ENCODE assay signal across 8 mouse cellular contexts in the genomic region with DNA sequence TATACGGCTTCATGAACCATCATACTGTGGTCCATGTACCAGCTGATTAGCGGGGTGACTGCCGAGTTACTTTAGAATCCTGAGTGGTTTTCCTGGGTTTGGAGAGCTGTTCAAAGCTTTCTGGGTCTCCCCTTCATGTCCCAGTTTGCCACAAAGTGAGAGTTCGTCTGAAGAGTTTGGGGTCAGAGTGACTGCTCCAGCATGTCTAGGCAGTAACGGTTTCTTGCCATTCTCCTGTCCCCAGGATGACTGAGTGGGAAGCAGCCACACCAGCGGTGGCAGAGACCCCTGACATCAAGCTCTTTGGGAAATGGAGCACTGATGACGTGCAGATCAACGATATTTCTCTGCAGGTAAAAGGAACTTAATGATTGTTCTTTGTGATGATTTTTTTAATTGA. TPM values are rescaled to one million over a fixed set of nuclear protein-coding genes. Genes with fewer than 3 reads are reported as not detected.
A peak's percentile ranks its signal among the peaks of the same experiment; 100 is the strongest.
DNase-seq lines count a peak whose midpoint lies in the region; ATAC-seq and TF ChIP-seq lines count a peak whose summit lies in the region.

No protein-coding gene starts in this region.

- H3K4me2 ChIP-seq in hindbrain, postnatal 0 days (ENCODE audit: low read depth, low read length), result peak overlapping the region; percentile 94
- peak overlapping the region; percentile 95 for H3K4me2 ChIP-seq in myocyte (ENCODE audit: low read depth)

- peak overlapping the region; percentile 72; the same call in 1 of the 2 replicates for H3K27ac ChIP-seq in left cerebral cortex, adult 2 months
- peak overlapping the region; percentile 96 for H3K27ac ChIP-seq in embryonic facial prominence, embryonic 10.5 days (replicated peaks)
- peak overlapping the region; percentile 46; the same call in 1 of the 2 replicates for H3K27ac ChIP-seq in hindbrain, postnatal 0 days

- H3ac ChIP-seq in myocyte (ENCODE audit: control insufficient read depth, insufficient read length), result peak overlapping the region; percentile 53

- 4% methylated on average over 8 of the region's 8 CpGs for WGBS in embryonic facial prominence, embryonic 10.5 days
- 2% methylated on average over 8 of the region's 8 CpGs for WGBS in hindbrain, postnatal 0 days

- no peaks in the 10 kb centered on the region for H3K9me3 ChIP-seq in embryonic facial prominence, embryonic 10.5 days
- no peaks in the 10 kb centered on the region for H3K9me3 ChIP-seq in hindbrain, postnatal 0 days (ENCODE audit: low read length)

- no peak for TF ChIP-seq CTCF in left cerebral cortex, adult 2 months (IDR thresholded peaks at IDR 0.05)
- no peak for TF ChIP-seq CTCF in hindbrain, postnatal 0 days (IDR thresholded peaks at IDR 0.05; ENCODE audit: low read depth)

- peak overlapping the region; percentile 85 for H3K4me3 ChIP-seq in left cerebral cortex, adult 2 months
- peak overlapping the region; percentile 91 for H3K4me3 ChIP-seq in embryonic facial prominence, embryonic 10.5 days
- H3K4me3 ChIP-seq in hindbrain, postnatal 0 days (ENCODE audit: low read length), result peak overlapping the region; percentile 81
- H3K4me3 ChIP-seq in myocyte, result peak overlapping the region; percentile 98

- H3K9ac ChIP-seq in hindbrain, postnatal 0 days (replicated peaks; ENCODE audit: low read length), result peak overlapping the region; percentile 62

- peaks cover 22% of the 10 kb centered on the region for H3K79me2 ChIP-seq in myocyte (ENCODE audit: control insufficient read depth, insufficient read depth)

- no peak for TF ChIP-seq POLR2A in myocyte (IDR thresholded peaks at IDR 0.05; ENCODE audit: insufficient read length, low read depth)

- intact Hi-C loops in left cerebral cortex, adult 2 months (cut with DNase I), result loop anchor here (2.0 to 5.0 kb wide), 5 partner anchors 24 to 130 kb away; a partner anchor contains a TSS

- no peak for DNase-seq in left cerebral cortex, adult 2 months (ENCODE audit: extremely low spot score in 1 of 2, low spot score in 2 of 2)
- DNase-seq in left cerebral cortex, adult 18-20 months (ENCODE audit: low spot score in 2 of 2), result no peak
- no peak for DNase-seq in embryonic facial prominence, embryonic 10.5 days (ENCODE audit: low spot score)
- DNase-seq in hindbrain, postnatal 0 days (ENCODE audit: low spot score), result no peak
- no peak for DNase-seq in adrenal gland, postnatal 4 days (ENCODE audit: low spot score in 2 of 2)
- no peak for DNase-seq in layer of hippocampus, postnatal 36 days
- no peak for DNase-seq in thymus, postnatal 0 days (ENCODE audit: low spot score)

- peaks cover 43% of the 10 kb centered on the region for H3K4me1 ChIP-seq in embryonic facial prominence, embryonic 10.5 days
- peaks cover 10% of the 10 kb centered on the region for H3K4me1 ChIP-seq in hindbrain, postnatal 0 days (ENCODE audit: insufficient read depth, low read length)

- ATAC-seq in hindbrain, postnatal 0 days, result no peak

- H3K27me3 ChIP-seq in embryonic facial prominence, embryonic 10.5 days (replicated peaks; ENCODE audit: low read depth, poor library complexity, severe bottlenecking), result peaks cover 16% of the 10 kb centered on the region
- no peaks in the 10 kb centered on the region for H3K27me3 ChIP-seq in hindbrain, postnatal 0 days (ENCODE audit: insufficient read depth, low read length)
- no peaks in the 10 kb centered on the region for H3K27me3 ChIP-seq in myocyte (ENCODE audit: control insufficient read depth, insufficient read depth, insufficient read length)

- peaks cover 44% of the 10 kb centered on the region for H3K36me3 ChIP-seq in embryonic facial prominence, embryonic 10.5 days (replicated peaks)
- peaks cover 32% of the 10 kb centered on the region for H3K36me3 ChIP-seq in hindbrain, postnatal 0 days (ENCODE audit: insufficient read depth, low read length)
- H3K36me3 ChIP-seq in myocyte (ENCODE audit: control insufficient read depth, insufficient read depth), result peaks cover 32% of the 10 kb centered on the region

TF ChIP-seq in myocyte, 11 proteins besides CTCF, POLR2A, EP300 and RAD21:
- no peak for TF ChIP-seq TCF3 (IDR thresholded peaks at IDR 0.05; ENCODE audit: insufficient read length, low read depth)
- no peak for TF ChIP-seq REST (IDR thresholded peaks at IDR 0.05; ENCODE audit: insufficient read depth, insufficient read length)
- TF ChIP-seq TCF12 (IDR thresholded peaks at IDR 0.05; ENCODE audit: insufficient read depth, poor library complexity, severe bottlenecking), result no peak
- no peak for TF ChIP-seq MAX (IDR thresholded peaks at IDR 0.05; ENCODE audit: low read depth)
- no peak for TF ChIP-seq MYOD1 (IDR thresholded peaks at IDR 0.05; ENCODE audit: control insufficient read depth in 1 of 3, insufficient read length in 2 of 3, low read depth in 2 of 3)
- TF ChIP-seq MYOG (IDR thresholded peaks at IDR 0.05; ENCODE audit: control insufficient read depth in 1 of 3, insufficient read depth in 1 of 3, insufficient read length in 2 of 3, low read depth in 2 of 3), result no peak
- TF ChIP-seq SRF (IDR thresholded peaks at IDR 0.05; ENCODE audit: control insufficient read depth, insufficient read length, low read depth), result no peak
- TF ChIP-seq E2F4 (IDR thresholded peaks at IDR 0.05; ENCODE audit: insufficient read depth), result no peak
- no peak for TF ChIP-seq USF1 (IDR thresholded peaks at IDR 0.05; ENCODE audit: low read depth)

RNA-seq across cellular contexts. Expression of a gene that starts 0.6 kb away (rescaled TPM):
- total RNA-seq in left cerebral cortex, adult 2 months (2021), result 100 to 1,000 TPM; 374 to 377 TPM
- 100 to 1,000 TPM; 402 to 450 TPM for total RNA-seq in left cerebral cortex, adult 18-20 months (2021)
- polyA plus RNA-seq in embryonic facial prominence, embryonic 10.5 days (2016; fragmentation: Nextera tagmentation; extraction: Ambion mirVana), result 1,112 and 1,123 TPM in 2 replicates
- 1,864 and 2,267 TPM in 2 replicates for total RNA-seq in hindbrain, postnatal 0 days (2014; rRNA removed)
- polyA plus RNA-seq in hindbrain, postnatal 0 days (2015; fragmentation: Nextera tagmentation; extraction: Ambion mirVana), result 646 and 658 TPM in 2 replicates
- 2,432 TPM for polyA plus RNA-seq in myocyte (2012; fragmentation: generic; extraction: Trizol)
- total RNA-seq in adrenal gland, postnatal 4 days (2021), result 1,000 to 10,000 TPM; 1,322 to 1,347 TPM
- 100 to 1,000 TPM; 399 to 414 TPM for total RNA-seq in layer of hippocampus, postnatal 36 days (2021)
- 1,115 and 1,143 TPM in 2 replicates for polyA plus RNA-seq in thymus, postnatal 0 days (2015; fragmentation: Nextera tagmentation; extraction: Ambion mirVana)

RNA-seq across cellular contexts. Expression of a gene that starts 4.5 kb away (rescaled TPM):
- 1 to 10 TPM; 1.1 to 1.2 TPM for total RNA-seq in left cerebral cortex, adult 2 months (2021)
- total RNA-seq in left cerebral cortex, adult 18-20 months (2021), result under 1 TPM; 0.59 to 0.60 TPM
- polyA plus RNA-seq in embryonic facial prominence, embryonic 10.5 days (2016; fragmentation: Nextera tagmentation; extraction: Ambion mirVana), result 0.67 and 1.0 TPM in 2 replicates
- 2.5 and 3.0 TPM in 2 replicates for total RNA-seq in hindbrain, postnatal 0 days (2014; rRNA removed)
- 1.1 TPM in 2 replicates for polyA plus RNA-seq in hindbrain, postnatal 0 days (2015; fragmentation: Nextera tagmentation; extraction: Ambion mirVana)
- polyA plus RNA-seq in myocyte (2012; fragmentation: generic; extraction: Trizol), result 0.91 TPM
- total RNA-seq in adrenal gland, postnatal 4 days (2021), result under 1 TPM; 0.59 to 0.64 TPM
- total RNA-seq in layer of hippocampus, postnatal 36 days (2021), result under 1 TPM; 0.85 to 0.88 TPM
- polyA plus RNA-seq in thymus, postnatal 0 days (2015; fragmentation: Nextera tagmentation; extraction: Ambion mirVana), result 0.22 and 0.42 TPM in 2 replicates

RNA-seq across cellular contexts. Expression of a gene that starts 25.1 kb away (rescaled TPM):
- 10 to 100 TPM; 16.2 to 17.0 TPM for total RNA-seq in left cerebral cortex, adult 2 months (2021)
- total RNA-seq in left cerebral cortex, adult 18-20 months (2021), result 10 to 100 TPM; 15.7 to 16.2 TPM
- polyA plus RNA-seq in embryonic facial prominence, embryonic 10.5 days (2016; fragmentation: Nextera tagmentation; extraction: Ambion mirVana), result 19.7 and 20.1 TPM in 2 replicates
- 7.4 and 7.7 TPM in 2 replicates for total RNA-seq in hindbrain, postnatal 0 days (2014; rRNA removed)
- 2.5 and 2.9 TPM in 2 replicates for polyA plus RNA-seq in hindbrain, postnatal 0 days (2015; fragmentation: Nextera tagmentation; extraction: Ambion mirVana)
- 3.1 TPM for polyA plus RNA-seq in myocyte (2012; fragmentation: generic; extraction: Trizol)
- total RNA-seq in adrenal gland, postnatal 4 days (2021), result 10 to 100 TPM; 11.3 to 12.4 TPM
- total RNA-seq in layer of hippocampus, postnatal 36 days (2021), result 10 to 100 TPM; 17.0 to 20.7 TPM
- polyA plus RNA-seq in thymus, postnatal 0 days (2015; fragmentation: Nextera tagmentation; extraction: Ambion mirVana), result 4.6 and 7.2 TPM in 2 replicates

RNA-seq across cellular contexts. Expression of a gene that starts 41.8 kb away (rescaled TPM):
- total RNA-seq in left cerebral cortex, adult 2 months (2021), result 1 to 10 TPM; 8.0 to 8.2 TPM
- 1 to 10 TPM; 6.2 to 7.4 TPM for total RNA-seq in left cerebral cortex, adult 18-20 months (2021)
- 5.7 and 6.6 TPM in 2 replicates for polyA plus RNA-seq in embryonic facial prominence, embryonic 10.5 days (2016; fragmentation: Nextera tagmentation; extraction: Ambion mirVana)
- 7.7 and 10.7 TPM in 2 replicates for total RNA-seq in hindbrain, postnatal 0 days (2014; rRNA removed)
- polyA plus RNA-seq in hindbrain, postnatal 0 days (2015; fragmentation: Nextera tagmentation; extraction: Ambion mirVana), result 1.9 and 2.1 TPM in 2 replicates
- 1.2 TPM for polyA plus RNA-seq in myocyte (2012; fragmentation: generic; extraction: Trizol)
- 1 to 10 TPM; 5.3 to 5.7 TPM for total RNA-seq in adrenal gland, postnatal 4 days (2021)
- total RNA-seq in layer of hippocampus, postnatal 36 days (2021), result 1 to 10 TPM; 7.7 to 9.0 TPM
- 1.9 and 2.4 TPM in 2 replicates for polyA plus RNA-seq in thymus, postnatal 0 days (2015; fragmentation: Nextera tagmentation; extraction: Ambion mirVana)

RNA-seq across cellular contexts. Expression of a gene that starts 42.9 kb away (rescaled TPM):
- 10 to 100 TPM; 11.0 TPM for total RNA-seq in left cerebral cortex, adult 2 months (2021)
- 1 to 10 TPM; 9.4 to 9.6 TPM for total RNA-seq in left cerebral cortex, adult 18-20 months (2021)
- 11.8 and 12.5 TPM in 2 replicates for polyA plus RNA-seq in embryonic facial prominence, embryonic 10.5 days (2016; fragmentation: Nextera tagmentation; extraction: Ambion mirVana)
- 25.5 and 30.1 TPM in 2 replicates for total RNA-seq in hindbrain, postnatal 0 days (2014; rRNA removed)
- 6.8 and 7.1 TPM in 2 replicates for polyA plus RNA-seq in hindbrain, postnatal 0 days (2015; fragmentation: Nextera tagmentation; extraction: Ambion mirVana)
- 1.9 TPM for polyA plus RNA-seq in myocyte (2012; fragmentation: generic; extraction: Trizol)
- total RNA-seq in adrenal gland, postnatal 4 days (2021), result 10 to 100 TPM; 12.7 to 13.5 TPM
- total RNA-seq in layer of hippocampus, postnatal 36 days (2021), result 10 to 100 TPM; 11.6 to 13.1 TPM
- 4.9 and 5.0 TPM in 2 replicates for polyA plus RNA-seq in thymus, postnatal 0 days (2015; fragmentation: Nextera tagmentation; extraction: Ambion mirVana)

Comparison
In these comparisons a context has a peak if more than half of its experiments do, and no peak if none do; other contexts are left out.
1. H3K27ac ChIP-seq: peak in every context shown above with its lines; median percentile 96 in embryonic facial prominence, embryonic 10.5 days; 72 in left cerebral cortex, adult 2 months; 46 in hindbrain, postnatal 0 days.